Mouse (Mus musculus) midbrain, postnatal 0 days (tissue): Measurements from ENCODE around the gene Ier5l. TPM values are rescaled to one million over a fixed set of nuclear protein-coding genes. Genes with fewer than 3 reads are reported as not detected.

Experiments used
- ATAC-seq: fragments of 200-750 bp; cut with Nextera tagmentation; 2 replicates; pipeline ENCODE4 v1.8.0; 2017; ENCODE audit warnings: moderate number of reproducible peaks, mild to moderate bottlenecking, moderate TSS enrichment, moderate library complexity; ENCODE audit not compliant: low FRiP score
- DNase-seq: peaks from one replicate; pipeline ENCODE4 v3.0.0-alpha.2; 2015; ENCODE audit warnings: low spot score
- H3K27ac ChIP-seq: fragments of 300-500 bp; sonication (generic); 2 replicates; pipeline ENCODE4 v1.5.1; 2014; ENCODE audit warnings: low read depth, mild to moderate bottlenecking, low read length, mixed read lengths
- H3K27me3 ChIP-seq: fragments of 300-500 bp; sonication (generic); 2 replicates; pipeline ENCODE4 v1.6.1; 2014; ENCODE audit warnings: low read length, control low read depth, mixed read lengths; ENCODE audit not compliant: insufficient read depth
- H3K36me3 ChIP-seq: fragments of 300-500 bp; sonication (generic); 2 replicates; pipeline ENCODE4 v1.6.1; 2014; ENCODE audit warnings: low read length, control low read depth, mixed read lengths; ENCODE audit not compliant: insufficient read depth
- H3K4me1 ChIP-seq: fragments of 300-500 bp; sonication (generic); 2 replicates; pipeline ENCODE4 v1.6.1; 2014; ENCODE audit warnings: mild to moderate bottlenecking, control low read depth, antibody characterized with exemption, low read length, mixed read lengths; ENCODE audit not compliant: insufficient read depth
- H3K4me2 ChIP-seq: fragments of 300-500 bp; sonication (generic); 2 replicates; pipeline ENCODE4 v1.6.1; 2014; ENCODE audit warnings: low read depth, mild to moderate bottlenecking, low read length, mixed read lengths; ENCODE audit not compliant: poor library complexity, severe bottlenecking
- H3K4me3 ChIP-seq: fragments of 300-500 bp; sonication (generic); 2 replicates; pipeline ENCODE4 v1.5.1; 2014; ENCODE audit warnings: low read depth, mild to moderate bottlenecking, low read length, moderate library complexity
- H3K9ac ChIP-seq: fragments of 300-500 bp; sonication (generic); replicated peaks from 2 replicates; pipeline ENCODE4 v1.6.1; 2014; ENCODE audit warnings: mild to moderate bottlenecking, low read length, moderate library complexity, mixed read lengths; ENCODE audit not compliant: poor library complexity, severe bottlenecking
- H3K9me3 ChIP-seq: fragments of 300-500 bp; sonication (generic); 2 replicates; pipeline ENCODE4 v1.6.1; 2016; ENCODE audit warnings: low read length, control low read depth
- CTCF ChIP-seq: IDR thresholded peaks from 2 replicates; pipeline ENCODE4 v1.5.1; 2016; ENCODE audit warnings: antibody characterized with exemption, mild to moderate bottlenecking
- WGBS: fragments of 180-500 bp; shearing (Covaris S2); extraction: QIAGEN DNeasy Blood & Tissue Kit; methylation state at CpG from one replicate; pipeline ENCODE4 v1.1.7; 2014; 5-methylcytosine and 5-hydroxymethylcytosine counted together
- polyA plus RNA-seq: library from polyadenylated mRNA; unstranded; fragments of >200 nt; fragmentation: Nextera tagmentation; extraction: Ambion mirVana; gene quantifications from 2 replicates; pipeline ENCODE4 v1.2.1, GENCODE M21; 2015
- total RNA-seq: library from RNA; depleted of rRNA; stranded (reverse); fragments of >200 nt; gene quantifications from 2 replicates; pipeline ENCODE4 v1.2.3, GENCODE M21; 2014

Gene Ier5l
- total and polyA plus RNA-seq, 2 experiments from 2014 or later, result 2.6 to 28.2 TPM

DNA sequence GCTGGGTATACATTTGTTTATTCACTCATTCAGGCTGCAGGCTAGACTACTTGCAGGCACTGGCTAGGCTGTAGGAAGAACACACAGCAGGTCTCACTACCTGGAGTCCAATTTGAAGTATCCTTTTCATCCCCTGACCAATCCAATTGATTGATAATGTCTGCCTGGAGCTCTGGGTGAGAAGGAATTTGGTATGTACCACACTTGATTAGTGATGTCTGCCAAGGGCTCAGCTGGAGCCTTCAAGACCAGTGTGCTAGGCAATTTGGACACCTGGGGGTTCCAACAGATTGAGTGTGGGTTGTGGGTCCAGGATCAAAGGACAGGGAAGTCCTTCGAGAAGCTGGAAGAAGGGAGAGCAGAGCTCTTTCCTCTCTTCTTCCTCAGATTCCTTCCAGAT, 4.5 kb upstream of the Ier5l start:
- Histone ChIP-seq H3K36me3 (peaks cover 5% of the 10 kb centered on the region; the same call in 1 of the 2 replicates), H3K9me3 (no peaks in the 10 kb centered on the region), H3K9ac (no peak overlapping the region), H3K4me3 (no peak overlapping the region), H3K4me1 (peaks cover 4% of the 10 kb centered on the region; the same call in 1 of the 2 replicates), H3K27me3 (no peaks in the 10 kb centered on the region), H3K27ac (no peak overlapping the region), H3K4me2 (no peak overlapping the region)
- TF ChIP-seq CTCF, result no peak
- DNase-seq, result no peak
- ATAC-seq, result no peak
- WGBS, result 76% methylated on average over 1 of the region's 1 CpGs

DNA sequence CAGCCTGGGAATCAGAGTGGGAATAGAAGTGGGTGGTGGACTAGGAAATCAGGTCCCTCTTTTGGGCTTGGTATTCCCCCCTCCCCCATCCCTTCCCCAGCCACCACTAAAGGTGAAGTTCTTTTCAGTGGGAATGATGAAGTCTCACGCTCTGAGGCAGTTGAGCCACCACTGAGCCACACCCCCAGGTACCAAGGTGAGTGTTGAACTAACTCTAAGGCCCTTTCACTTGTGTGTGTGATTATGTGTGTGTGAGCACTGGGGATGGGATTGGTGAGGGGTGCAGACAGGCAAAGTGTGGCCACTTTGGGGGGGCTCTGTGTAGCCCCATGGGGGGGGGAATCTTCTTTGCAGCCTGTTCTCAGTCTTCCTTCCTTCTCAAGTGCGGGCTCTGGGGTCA, 2.2 kb upstream of the Ier5l start:
- TF ChIP-seq CTCF, result no peak
- ATAC-seq (no peak), DNase-seq (no peak)
- H3K4me3 ChIP-seq, result no peak overlapping the region
- no peak overlapping the region for H3K27ac ChIP-seq
- no peaks in the 10 kb centered on the region for H3K9me3 ChIP-seq
- H3K27me3 ChIP-seq, result no peaks in the 10 kb centered on the region
- peaks cover 7% of the 10 kb centered on the region; the same call in 1 of the 2 replicates for H3K4me1 ChIP-seq
- H3K36me3 ChIP-seq, result peaks cover 3% of the 10 kb centered on the region; the same call in 1 of the 2 replicates
- H3K4me2 ChIP-seq, result no peak overlapping the region
- no peak overlapping the region for H3K9ac ChIP-seq
- WGBS, result 84% methylated on average over 2 of the region's 2 CpGs

GRCm38 (mm10) chr2:30475457-30475856, 1.4 kb upstream of the Ier5l start:
- H3K36me3 ChIP-seq, result no peaks in the 10 kb centered on the region
- H3K9ac ChIP-seq, result no peak overlapping the region
- no peak overlapping the region for H3K4me3 ChIP-seq
- no peak for DNase-seq
- no peak for TF ChIP-seq CTCF
- 85% methylated on average over 7 of the region's 7 CpGs for WGBS
- H3K27ac ChIP-seq, result no peak overlapping the region
- peaks cover 8% of the 10 kb centered on the region; the same call in 1 of the 2 replicates for H3K4me1 ChIP-seq
- ATAC-seq, result no peak
- no peaks in the 10 kb centered on the region for H3K9me3 ChIP-seq
- H3K4me2 ChIP-seq, result no peak overlapping the region
- H3K27me3 ChIP-seq, result no peaks in the 10 kb centered on the region

DNA sequence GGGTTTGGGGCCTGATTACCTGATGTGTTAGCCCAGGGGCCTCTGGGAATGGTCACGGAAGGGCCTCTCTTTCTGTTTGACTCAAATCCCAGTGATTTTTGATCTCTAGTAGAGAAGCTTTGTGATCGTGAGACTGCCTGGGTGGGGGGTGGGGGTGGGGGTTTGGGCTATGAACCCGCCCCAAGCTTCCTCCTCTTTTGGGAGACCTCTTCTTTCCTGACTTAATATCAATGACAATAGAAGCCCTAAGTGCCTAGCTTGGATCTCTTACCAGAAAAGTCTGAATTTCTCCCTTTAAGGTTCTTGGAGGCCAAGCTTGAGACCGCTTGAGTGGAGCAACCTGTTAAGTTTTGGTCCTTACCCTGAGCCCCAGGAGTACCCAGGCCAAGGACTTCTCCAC, 757 bp upstream of the Ier5l start:
- Histone ChIP-seq H3K4me2 (peak overlapping the region; percentile 98), H3K36me3 (no peaks in the 10 kb centered on the region), H3K4me1 (peaks cover 8% of the 10 kb centered on the region; the same call in 1 of the 2 replicates), H3K4me3 (peak overlapping the region; percentile 87), H3K9ac (no peak overlapping the region), H3K27me3 (no peaks in the 10 kb centered on the region), H3K9me3 (no peaks in the 10 kb centered on the region), H3K27ac (no peak overlapping the region)
- WGBS, result 26% methylated on average over 4 of the region's 4 CpGs
- no peak for TF ChIP-seq CTCF
- DNase-seq, result no peak
- ATAC-seq, result no peak

- ATAC-seq, result peak; percentile 66
- Histone ChIP-seq H3K9me3 (no peaks in the 10 kb centered on the region), H3K27me3 (no peaks in the 10 kb centered on the region), H3K36me3 (no peaks in the 10 kb centered on the region), H3K4me3 (peak overlapping the region; percentile 87), H3K4me1 (peaks cover 16% of the 10 kb centered on the region; the same call in 1 of the 2 replicates), H3K4me2 (peak overlapping the region; percentile 98), H3K27ac (peak overlapping the region; percentile 87), H3K9ac (peak overlapping the region; percentile 82)
- WGBS, result under 1% methylated on average over 51 of the region's 80 CpGs
- peak; percentile 56 for DNase-seq
- TF ChIP-seq CTCF, result no peak
These were observed 488 bp downstream of the Ier5l start for GRCm38 (mm10) chr2:30473431-30474031.

- peak overlapping the region; percentile 87 for H3K27ac ChIP-seq
- no peaks in the 10 kb centered on the region for H3K36me3 ChIP-seq
- WGBS, result under 1% methylated on average over 58 of the region's 60 CpGs
- H3K27me3 ChIP-seq, result no peaks in the 10 kb centered on the region
- H3K9ac ChIP-seq, result peak overlapping the region; percentile 82
- H3K9me3 ChIP-seq, result no peaks in the 10 kb centered on the region
- no peak for TF ChIP-seq CTCF
- no peak for ATAC-seq
- H3K4me1 ChIP-seq, result peaks cover 18% of the 10 kb centered on the region; the same call in 1 of the 2 replicates
- peak; percentile 35 for DNase-seq
- peak overlapping the region; percentile 87 for H3K4me3 ChIP-seq
- H3K4me2 ChIP-seq, result peak overlapping the region; percentile 98
These were observed 1.2 kb downstream of the Ier5l start for GRCm38 (mm10) chr2:30472731-30473351.
